Mouse (Mus musculus) cortical plate, adult 2 months (tissue): Measurements from ENCODE around the gene Hnrnpk.

Experiments
- CTCF ChIP-seq: fragments of 200-500 bp; IDR thresholded peaks from 2 replicates; pipeline ENCODE4 v1.5.1; 2011; ENCODE audit warnings: mild to moderate bottlenecking, control low read depth, low read length; ENCODE audit not compliant: insufficient read depth; ENCODE audit errors: extremely low read depth
- POLR2A ChIP-seq: fragments of 200-500 bp; IDR thresholded peaks from 2 replicates; pipeline ENCODE4 v1.6.1; 2011; ENCODE audit warnings: mild to moderate bottlenecking, low read length, control low read depth; ENCODE audit not compliant: insufficient read depth; ENCODE audit errors: extremely low read depth

DNA sequence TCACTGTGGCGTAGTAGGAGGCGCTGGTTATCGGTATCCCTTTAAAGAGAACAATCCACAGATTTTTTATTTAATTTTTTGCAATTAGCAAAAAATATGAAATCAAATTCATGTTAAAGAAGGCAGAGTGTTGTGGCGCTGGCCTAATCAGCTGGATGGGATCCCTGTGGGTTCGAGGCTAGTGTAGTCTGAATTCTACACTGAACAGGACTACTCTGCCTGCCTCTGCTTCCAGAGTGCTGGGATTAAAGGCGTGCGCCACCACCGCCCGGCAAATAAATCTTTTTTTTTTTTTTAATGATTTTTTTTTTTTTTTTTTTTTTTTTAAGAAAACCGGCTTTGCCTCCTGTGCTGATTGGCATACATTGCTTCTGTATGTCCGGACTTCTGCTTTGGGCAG, 18.8 kb downstream of the Hnrnpk start:
- no peak for TF ChIP-seq CTCF
- TF ChIP-seq POLR2A, result no peak
